Mouse (Mus musculus): Measurements from ENCODE around the gene Srcap. TPM values are rescaled to one million over a fixed set of nuclear protein-coding genes. Genes with fewer than 3 reads are reported as not detected.

Gene Srcap
- polyA plus RNA-seq (2015; fragmentation: Nextera tagmentation; extraction: Ambion mirVana), result 20.0 and 20.5 TPM in 2 replicates

GRCm38 (mm10) chr7:127511808-127512230, at the start of gene Srcap:
Gene Srcap (plus strand): TSS chr7:127511983.

GRCm38 (mm10) chr7:127478635-127479317, 33.0 kb upstream of the Srcap start, which contains the start of gene Fbrs:
Gene Fbrs (plus strand): TSS chr7:127479199.

GRCm38 (mm10) chr7:127519284-127519683, 7.5 kb downstream of the Srcap start, which contains the start of gene Gm42715:
Gene Gm42715 (plus strand): TSS chr7:127519584.

GRCm38 (mm10) chr7:127561340-127561858, 49.6 kb downstream of the Srcap start, which contains the start of gene Tmem265:
Gene Tmem265 (plus strand): TSS chr7:127561390.

GRCm38 (mm10) chr7:127572895-127573471, 61.2 kb downstream of the Srcap start, which contains the start of gene Phkg2:
Gene Phkg2 (plus strand): TSS chr7:127573340.

GRCm38 (mm10) chr7:127588011-127588871, 76.5 kb downstream of the Srcap start, which contains the start of the genes Ccdc189 and Rnf40:
Gene Ccdc189 (minus strand): TSS chr7:127588595.
Gene Rnf40 (plus strand): TSS chr7:127588767.

Small RNA genes within 50 kb of the gene (microRNA-seq; reads per million reads assigned to microRNA genes)
- gene Gm47278, result not detected
- gene Mir7060, result not detected

Other genes starting within 250 kb of the Srcap start
- gene Sephs2, start 237.9 kb upstream of the Srcap start, polyA plus RNA-seq (2015; fragmentation: Nextera tagmentation; extraction: Ambion mirVana), result 41.8 and 42.9 TPM in 2 replicates
- 0.49 and 1.5 TPM in 2 replicates for gene Itgal, start 215.7 kb upstream of the Srcap start, polyA plus RNA-seq (2015; fragmentation: Nextera tagmentation; extraction: Ambion mirVana)
- gene Zfp768, start 166.4 kb upstream of the Srcap start, polyA plus RNA-seq (2015; fragmentation: Nextera tagmentation; extraction: Ambion mirVana), result 8.6 and 9.7 TPM in 2 replicates
- gene Zfp747, start 135.9 kb upstream of the Srcap start, polyA plus RNA-seq (2015; fragmentation: Nextera tagmentation; extraction: Ambion mirVana), result 5.0 and 5.6 TPM in 2 replicates
- 3.3 and 3.5 TPM in 2 replicates for gene 9130019O22Rik, start 124.8 kb upstream of the Srcap start, polyA plus RNA-seq (2015; fragmentation: Nextera tagmentation; extraction: Ambion mirVana)
- gene E430018J23Rik, start 118.4 kb upstream of the Srcap start, polyA plus RNA-seq (2015; fragmentation: Nextera tagmentation; extraction: Ambion mirVana), result 3.7 and 4.1 TPM in 2 replicates
- gene Zfp764, start 105.2 kb upstream of the Srcap start, polyA plus RNA-seq (2015; fragmentation: Nextera tagmentation; extraction: Ambion mirVana), result 5.0 and 5.3 TPM in 2 replicates
- 15.9 and 16.3 TPM in 2 replicates for gene Zfp688, start 89.9 kb upstream of the Srcap start, polyA plus RNA-seq (2015; fragmentation: Nextera tagmentation; extraction: Ambion mirVana)
- gene Zfp689, start 62.8 kb upstream of the Srcap start, polyA plus RNA-seq (2015; fragmentation: Nextera tagmentation; extraction: Ambion mirVana), result 2.7 and 2.8 TPM in 2 replicates
- gene Prr14, start 52.4 kb upstream of the Srcap start, polyA plus RNA-seq (2015; fragmentation: Nextera tagmentation; extraction: Ambion mirVana), result 40.2 and 41.9 TPM in 2 replicates
- 6.4 and 8.7 TPM in 2 replicates for gene Fbrs, start 32.8 kb upstream of the Srcap start, polyA plus RNA-seq (2015; fragmentation: Nextera tagmentation; extraction: Ambion mirVana)
- gene Gm42715, start 7.6 kb downstream of the Srcap start, polyA plus RNA-seq (2015; fragmentation: Nextera tagmentation; extraction: Ambion mirVana), result 6.0 and 6.3 TPM in 2 replicates
- gene Tmem265, start 49.4 kb downstream of the Srcap start, polyA plus RNA-seq (2015; fragmentation: Nextera tagmentation; extraction: Ambion mirVana), result 6.1 and 7.4 TPM in 2 replicates
- 23.7 and 25.8 TPM in 2 replicates for gene Phkg2, start 61.4 kb downstream of the Srcap start, polyA plus RNA-seq (2015; fragmentation: Nextera tagmentation; extraction: Ambion mirVana)
- gene Ccdc189, start 76.6 kb downstream of the Srcap start, polyA plus RNA-seq (2015; fragmentation: Nextera tagmentation; extraction: Ambion mirVana), result 2.7 and 4.4 TPM in 2 replicates
- 18.1 and 21.6 TPM in 2 replicates for gene Rnf40, start 76.8 kb downstream of the Srcap start, polyA plus RNA-seq (2015; fragmentation: Nextera tagmentation; extraction: Ambion mirVana)
- gene Zfp629, start 103.8 kb downstream of the Srcap start, polyA plus RNA-seq (2015; fragmentation: Nextera tagmentation; extraction: Ambion mirVana), result 2.9 and 3.5 TPM in 2 replicates
- gene Bcl7c, start 196.9 kb downstream of the Srcap start, polyA plus RNA-seq (2015; fragmentation: Nextera tagmentation; extraction: Ambion mirVana), result 31.0 and 37.4 TPM in 2 replicates
- gene Ctf1, start 200.8 kb downstream of the Srcap start, polyA plus RNA-seq (2015; fragmentation: Nextera tagmentation; extraction: Ambion mirVana), result 5.9 and 6.1 TPM in 2 replicates
- gene Ctf2, start 220.2 kb downstream of the Srcap start, polyA plus RNA-seq (2015; fragmentation: Nextera tagmentation; extraction: Ambion mirVana), result 0.12 TPM in 1 of 2 replicates, not detected in the other
- gene Fbxl19, start 232.6 kb downstream of the Srcap start, polyA plus RNA-seq (2015; fragmentation: Nextera tagmentation; extraction: Ambion mirVana), result 1.1 and 1.4 TPM in 2 replicates